Mouse (Mus musculus) E14TG2a.4 (cell line): ENCODE data around the gene Bcar1.

Experiments
- H3K27me3 ChIP-seq: 2 replicates; pipeline ENCODE4 v1.6.1; 2014; ENCODE audit warnings: low read length, control low read depth; ENCODE audit not compliant: insufficient read depth
- H3K36me3 ChIP-seq: 2 replicates; pipeline ENCODE4 v1.6.1; 2014; ENCODE audit warnings: low read length, control low read depth; ENCODE audit not compliant: insufficient read depth
- H3K4me1 ChIP-seq: replicated peaks from 2 replicates; pipeline ENCODE4 v1.6.1; 2014; ENCODE audit warnings: low read depth, low read length, control low read depth
- H3K4me3 ChIP-seq: replicated peaks from 2 replicates; pipeline ENCODE4 v1.5.1; 2014; ENCODE audit warnings: mild to moderate bottlenecking, low read length
- H3K9me3 ChIP-seq: 2 replicates; pipeline ENCODE4 v1.6.1; 2014; ENCODE audit warnings: low read length, control low read depth
- CTCF ChIP-seq: conservative IDR thresholded peaks from 2 replicates; pipeline ENCODE4 v1.5.1; 2014; ENCODE audit warnings: low read length
- NANOG ChIP-seq: IDR thresholded peaks from 2 replicates; pipeline ENCODE4 v1.6.1; 2014; ENCODE audit warnings: borderline replicate concordance, low read length, mixed read lengths
- POU5F1 ChIP-seq: IDR thresholded peaks from 2 replicates; pipeline ENCODE4 v1.6.1; 2014; ENCODE audit warnings: low read length, borderline replicate concordance

Bcar1 gene

GRCm38 (mm10) chr8:111782671-111783394 lies 39.2 kb upstream of the Bcar1 start:
- Histone ChIP-seq H3K9me3 (no peaks in the 10 kb centered on the region), H3K4me1 (peaks cover 90% of the 10 kb centered on the region), H3K27me3 (no peaks in the 10 kb centered on the region), H3K4me3 (no peak overlapping the region), H3K36me3 (peaks cover 68% of the 10 kb centered on the region)
- TF ChIP-seq NANOG (no peak), POU5F1 (no peak), CTCF (no peak)

GRCm38 (mm10) chr8:111782161-111782560 lies 38.6 kb upstream of the Bcar1 start:
- H3K4me1 ChIP-seq, result peaks cover 83% of the 10 kb centered on the region
- H3K9me3 ChIP-seq, result no peaks in the 10 kb centered on the region
- no peak for TF ChIP-seq POU5F1
- no peak for TF ChIP-seq CTCF
- no peak for TF ChIP-seq NANOG
- H3K36me3 ChIP-seq, result peaks cover 74% of the 10 kb centered on the region
- H3K4me3 ChIP-seq, result no peak overlapping the region
- H3K27me3 ChIP-seq, result no peaks in the 10 kb centered on the region

GRCm38 (mm10) chr8:111780697-111781424 lies 37.3 kb upstream of the Bcar1 start:
- H3K27me3 ChIP-seq, result no peaks in the 10 kb centered on the region
- no peak overlapping the region for H3K4me3 ChIP-seq
- no peaks in the 10 kb centered on the region for H3K9me3 ChIP-seq
- TF ChIP-seq NANOG, result no peak
- TF ChIP-seq POU5F1, result no peak
- no peak for TF ChIP-seq CTCF
- H3K4me1 ChIP-seq, result peaks cover 71% of the 10 kb centered on the region
- H3K36me3 ChIP-seq, result peaks cover 84% of the 10 kb centered on the region

GRCm38 (mm10) chr8:111779690-111780089 lies 36.1 kb upstream of the Bcar1 start:
- Histone ChIP-seq H3K4me3 (no peak overlapping the region), H3K9me3 (no peaks in the 10 kb centered on the region), H3K27me3 (no peaks in the 10 kb centered on the region), H3K36me3 (peaks cover 89% of the 10 kb centered on the region), H3K4me1 (peaks cover 70% of the 10 kb centered on the region)
- TF ChIP-seq POU5F1, result no peak
- no peak for TF ChIP-seq NANOG
- TF ChIP-seq CTCF, result no peak

- TF ChIP-seq CTCF, result no peak
- no peak for TF ChIP-seq NANOG
- no peak for TF ChIP-seq POU5F1
- Histone ChIP-seq H3K4me1 (peaks cover 70% of the 10 kb centered on the region), H3K27me3 (no peaks in the 10 kb centered on the region), H3K4me3 (no peak overlapping the region), H3K9me3 (no peaks in the 10 kb centered on the region), H3K36me3 (peaks cover 92% of the 10 kb centered on the region)
Observed at GRCm38 (mm10) chr8:111778801-111779200, 35.2 kb upstream of the Bcar1 start.

GRCm38 (mm10) chr8:111776492-111776891 lies 32.9 kb upstream of the Bcar1 start:
- Histone ChIP-seq H3K36me3 (peaks cover 92% of the 10 kb centered on the region), H3K4me1 (peaks cover 69% of the 10 kb centered on the region), H3K27me3 (no peaks in the 10 kb centered on the region)

GRCm38 (mm10) chr8:111775766-111776165 lies 32.2 kb upstream of the Bcar1 start:
- TF ChIP-seq NANOG, result no peak
- no peak for TF ChIP-seq POU5F1
- TF ChIP-seq CTCF, result no peak
- Histone ChIP-seq H3K4me3 (no peak overlapping the region), H3K9me3 (no peaks in the 10 kb centered on the region), H3K27me3 (no peaks in the 10 kb centered on the region), H3K36me3 (peaks cover 92% of the 10 kb centered on the region), H3K4me1 (peaks cover 70% of the 10 kb centered on the region)

More at GRCm38 (mm10) chr8:111776492-111776891, 32.9 kb upstream of the Bcar1 start:
- H3K9me3 ChIP-seq, result no peaks in the 10 kb centered on the region
- H3K4me3 ChIP-seq, result no peak overlapping the region
- TF ChIP-seq CTCF (no peak), POU5F1 (no peak), NANOG (no peak)

- no peak overlapping the region for H3K4me3 ChIP-seq
- no peaks in the 10 kb centered on the region for H3K27me3 ChIP-seq
- H3K9me3 ChIP-seq, result no peaks in the 10 kb centered on the region
- peaks cover 75% of the 10 kb centered on the region for H3K36me3 ChIP-seq
- H3K4me1 ChIP-seq, result peaks cover 71% of the 10 kb centered on the region
- TF ChIP-seq NANOG (no peak), CTCF (no peak), POU5F1 (no peak)
Observed at GRCm38 (mm10) chr8:111773476-111773875, 29.9 kb upstream of the Bcar1 start.

- TF ChIP-seq CTCF (no peak), POU5F1 (no peak), NANOG (no peak)
Observed at GRCm38 (mm10) chr8:111773057-111773456, 29.4 kb upstream of the Bcar1 start.

More at GRCm38 (mm10) chr8:111773057-111773456, 29.4 kb upstream of the Bcar1 start:
- Histone ChIP-seq H3K27me3 (no peaks in the 10 kb centered on the region), H3K4me1 (peaks cover 75% of the 10 kb centered on the region), H3K9me3 (no peaks in the 10 kb centered on the region), H3K36me3 (peaks cover 75% of the 10 kb centered on the region), H3K4me3 (no peak overlapping the region)
